Mouse (Mus musculus) heart, postnatal 25 days (tissue): ENCODE measurements around the gene Pip5k1c. TPM values are rescaled to one million over a fixed set of nuclear protein-coding genes. Genes with fewer than 3 reads are reported as not detected.

Source experiments
- DNase-seq: peaks from one replicate; pipeline ENCODE4 v3.0.0; 2022; ENCODE audit warnings: low spot score
- intact Hi-C: fragments of 180-260 bp; cut with DNase I; formaldehyde crosslinking; loops from one replicate; pipeline ENCODE4 v1.15.1; 2025
- total RNA-seq, 2 experiments: library from RNA; stranded (reverse); gene quantifications; 2 replicates each; pipeline ENCODE4 v1.2.3; 2021

Pip5k1c gene
- total RNA-seq, 2 experiments from 2014 or later = 30.0 to 33.7 TPM

DNA sequence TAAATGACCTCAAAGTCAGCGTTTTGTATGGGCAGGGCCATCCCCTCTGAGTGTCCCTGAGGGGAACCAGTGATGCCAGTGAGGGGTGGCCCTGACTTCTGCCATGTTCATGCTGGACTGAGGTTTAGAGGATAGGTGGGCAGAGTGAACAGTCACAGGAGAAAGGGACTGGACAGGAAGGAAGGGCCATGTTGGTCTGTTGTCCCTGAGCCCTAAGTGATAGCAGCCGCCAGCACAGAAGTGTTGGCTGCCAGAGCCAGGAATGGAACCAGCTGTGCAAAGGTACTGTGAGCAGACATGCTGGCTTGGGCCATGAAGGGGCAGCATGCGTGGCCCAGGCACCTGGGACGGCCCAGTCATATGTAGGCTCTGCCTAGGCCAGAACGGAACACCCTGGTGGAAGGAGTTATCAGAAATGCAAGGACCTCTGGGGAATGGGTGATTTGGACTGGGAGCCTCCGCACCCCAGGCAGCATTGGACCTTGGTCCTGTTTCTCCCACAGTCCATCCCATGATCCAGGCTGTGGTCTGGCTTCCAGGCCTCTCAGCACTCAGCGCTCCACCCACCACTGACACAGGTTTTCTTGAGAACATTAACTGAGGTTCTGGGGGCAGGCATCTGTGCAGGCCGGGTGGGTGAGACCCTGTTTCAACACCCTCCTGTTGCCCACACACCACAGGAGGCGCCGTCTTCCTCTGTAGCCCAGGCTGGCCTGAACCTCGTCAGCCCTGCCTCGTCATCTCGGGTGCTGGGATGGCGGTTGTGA is 7.0 kb downstream of the Pip5k1c start:
- no peak for DNase-seq
- intact Hi-C loops = no loop called here

DNA sequence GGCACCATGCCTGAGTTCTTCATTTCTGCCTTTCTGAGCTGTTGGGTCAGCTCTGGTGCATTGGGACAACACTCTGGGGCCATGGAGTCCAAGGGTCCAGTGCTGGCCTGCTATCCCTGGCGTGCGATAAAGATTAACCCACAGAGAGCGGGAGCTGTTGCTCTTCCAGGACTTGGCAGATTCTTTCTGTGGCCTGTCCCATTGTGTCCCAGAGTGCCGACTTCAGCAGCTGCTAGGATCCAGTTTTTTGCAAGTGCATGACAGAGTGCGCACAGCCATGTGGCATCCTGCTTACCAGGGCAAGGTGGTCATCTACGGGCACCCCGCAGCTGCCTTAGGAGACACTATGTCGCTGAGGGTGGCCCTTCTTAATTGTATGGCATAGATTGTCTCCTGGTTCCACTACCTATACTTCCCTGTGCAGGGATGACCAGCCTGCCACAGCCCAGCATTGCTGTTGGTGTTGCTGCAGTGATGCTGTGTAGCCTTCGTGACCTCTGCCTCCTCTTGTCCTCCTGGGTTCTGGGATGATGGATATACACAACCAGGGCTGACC is 7.7 kb downstream of the Pip5k1c start:
- DNase-seq = no peak
- intact Hi-C loops = no loop called here

- DNase-seq = no peak
- intact Hi-C loops = no loop called here
Measured at GRCm38 (mm10) chr10:81301321-81301720, 8.6 kb downstream of the Pip5k1c start.

DNA sequence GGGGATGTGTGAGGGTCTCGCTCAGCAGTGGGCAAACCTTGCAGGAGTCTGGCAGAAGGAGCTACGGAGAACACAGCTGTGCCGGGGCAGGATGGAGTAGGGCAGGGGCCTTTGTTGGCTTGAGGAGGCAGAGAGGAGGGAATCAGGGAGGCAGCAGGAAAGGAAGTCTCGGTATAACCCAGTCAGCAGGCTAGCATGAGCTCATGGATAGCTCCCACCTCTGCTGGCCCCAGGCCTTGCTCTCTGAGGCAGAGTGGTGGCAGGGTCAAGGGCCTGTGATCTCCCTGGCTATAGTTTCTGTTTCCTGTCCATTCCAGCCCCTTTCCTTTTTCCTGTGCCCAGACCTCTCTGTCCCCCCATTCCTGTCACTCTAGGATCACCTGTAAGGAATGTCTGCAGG is 9.5 kb downstream of the Pip5k1c start:
- DNase-seq = no peak

GRCm38 (mm10) chr10:81302781-81303218 is 10.0 kb downstream of the Pip5k1c start:
- DNase-seq = no peak
- intact Hi-C loops = no loop called here

More for the DNA sequence above, 9.5 kb downstream of the Pip5k1c start:
- intact Hi-C loops = no loop called here

DNA sequence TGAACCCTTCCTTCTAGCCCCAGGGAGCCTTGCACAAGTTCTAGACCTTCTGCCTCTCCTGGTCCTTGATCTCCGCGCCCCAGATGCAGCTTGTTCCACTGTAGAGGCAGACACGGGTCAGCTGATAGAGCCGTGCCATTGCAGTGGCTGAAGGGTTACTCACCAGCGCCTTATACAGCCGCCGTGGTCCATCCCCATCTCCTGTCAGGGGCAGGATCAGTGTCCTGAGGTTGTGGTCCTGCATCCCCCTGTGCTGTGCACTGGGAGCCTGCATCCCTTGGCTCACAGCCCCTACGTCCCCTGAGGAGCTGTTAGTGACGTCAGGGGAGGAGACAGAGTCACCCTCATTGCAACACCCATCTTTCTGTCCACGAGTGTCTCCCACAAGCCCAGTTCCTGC is 10.5 kb downstream of the Pip5k1c start:
- DNase-seq = no peak
- intact Hi-C loops = no loop called here

DNA sequence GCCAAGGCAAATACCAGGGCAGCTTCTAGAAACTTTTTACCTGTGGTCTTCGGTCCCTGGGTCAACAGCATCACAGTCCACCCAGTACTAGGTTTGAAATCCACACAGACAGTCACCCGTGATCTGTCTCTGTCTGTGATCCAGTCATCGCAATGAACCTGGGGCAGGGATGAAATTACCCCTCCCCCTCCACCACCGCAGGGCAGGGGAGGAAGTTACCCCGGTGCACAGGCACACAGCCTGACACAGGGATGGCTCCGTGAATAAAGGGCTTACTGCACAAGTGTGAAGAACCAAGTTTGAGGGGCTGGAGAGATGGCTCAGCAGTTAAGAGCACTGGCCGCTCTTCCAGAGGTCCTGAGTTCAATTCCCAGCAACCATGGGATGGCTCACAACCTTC is 11.0 kb downstream of the Pip5k1c start:
- no peak for DNase-seq
- intact Hi-C loops = no loop called here

DNA sequence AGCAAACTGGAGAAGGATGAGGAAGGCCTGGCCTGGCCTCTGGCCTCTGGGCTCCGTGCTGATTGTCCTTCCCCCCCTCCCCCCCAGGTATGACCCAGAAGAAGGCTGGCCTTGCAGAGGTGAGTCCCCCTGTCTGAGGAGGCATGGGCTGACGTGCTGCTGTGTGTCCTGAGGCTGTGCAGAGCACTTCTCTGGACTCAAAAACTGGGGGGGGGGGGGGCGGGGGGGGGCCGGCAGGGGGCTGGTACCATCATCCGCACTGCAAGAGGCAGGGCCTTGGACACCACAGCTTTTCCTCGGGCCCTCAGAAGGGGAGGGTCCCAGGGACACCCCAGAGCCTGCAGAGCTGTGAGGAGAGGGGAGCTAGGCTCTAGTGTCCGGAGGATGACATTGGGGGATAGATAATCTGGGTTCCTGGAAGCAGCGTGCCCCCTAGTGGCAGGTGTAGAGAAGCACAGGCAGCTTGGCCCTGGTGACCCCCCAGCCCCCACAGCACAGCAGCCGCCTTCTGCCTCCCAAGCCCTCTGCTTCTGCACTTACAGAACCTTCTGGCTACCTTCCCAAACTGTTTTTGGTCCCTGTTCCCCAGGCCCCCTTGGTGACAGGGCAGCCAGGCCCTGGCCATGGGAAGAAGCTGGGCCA is 12.0 kb downstream of the Pip5k1c start:
- intact Hi-C loops = loop anchor here (1.0 kb wide), 1 partner anchor 15 kb away; no protein-coding TSS in a partner anchor
- DNase-seq = no peak

DNA sequence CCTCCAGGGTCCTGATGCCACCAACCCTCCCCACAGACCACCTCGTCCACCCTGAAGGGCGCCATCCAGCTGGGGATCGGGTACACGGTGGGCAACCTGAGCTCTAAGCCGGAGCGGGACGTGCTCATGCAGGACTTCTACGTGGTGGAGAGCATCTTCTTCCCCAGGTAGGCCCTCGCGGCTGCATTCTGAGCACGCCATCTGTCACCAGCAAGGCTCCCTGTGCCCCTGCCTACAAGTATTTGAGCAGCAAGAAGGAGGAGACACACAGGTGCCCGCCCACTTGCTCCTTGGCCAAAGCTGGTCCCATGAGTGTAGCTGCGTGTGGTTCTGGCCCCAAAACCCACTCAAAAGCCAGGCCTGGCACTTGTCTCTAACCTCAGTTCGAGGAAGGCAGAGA is 12.9 kb downstream of the Pip5k1c start:
- no peak for DNase-seq
- intact Hi-C loops = loop anchor here (1.0 kb wide), 1 partner anchor 16 kb away; no protein-coding TSS in a partner anchor

GRCm38 (mm10) chr10:81306173-81306668 is 13.5 kb downstream of the Pip5k1c start:
- no peak for DNase-seq
- intact Hi-C loops = no loop called here

DNA sequence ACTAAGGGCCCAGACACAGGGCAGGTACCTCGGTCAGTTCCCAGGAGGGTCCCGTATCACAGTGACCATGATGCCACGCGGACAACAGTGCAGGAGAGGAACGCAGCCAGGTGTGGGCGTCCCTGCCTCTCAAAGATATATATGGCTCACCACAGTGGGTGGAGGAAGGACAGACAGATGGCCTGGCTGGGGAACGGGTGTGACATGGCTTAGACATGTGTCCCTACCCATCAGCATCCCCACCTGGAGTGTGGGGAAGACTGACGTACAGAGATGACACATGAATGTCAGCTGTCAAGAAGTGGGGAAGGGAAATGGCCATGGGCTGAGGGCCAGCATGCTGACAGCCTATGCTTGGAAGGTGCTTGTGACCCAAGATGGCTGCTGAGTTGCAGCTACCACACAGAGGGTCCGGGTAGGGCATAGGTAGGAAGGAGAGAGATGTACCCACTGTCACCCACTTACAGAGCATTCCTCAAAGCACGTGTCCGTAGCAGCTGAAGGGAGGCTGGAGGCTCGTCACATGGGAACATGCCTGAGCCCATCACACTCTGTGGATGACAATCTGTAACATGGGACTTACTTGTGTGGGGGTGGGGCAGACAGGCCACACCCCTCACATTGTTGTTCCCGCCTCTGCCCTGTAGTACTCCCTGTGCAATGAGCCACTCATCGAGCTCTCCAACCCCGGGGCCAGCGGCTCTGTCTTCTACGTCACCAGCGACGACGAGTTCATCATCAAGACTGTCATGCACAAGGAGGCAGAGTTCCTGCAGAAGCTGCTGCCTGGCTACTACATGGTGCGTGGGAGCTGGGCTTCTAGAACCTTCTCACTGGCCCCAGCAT is 14.3 kb downstream of the Pip5k1c start:
- intact Hi-C loops = no loop called here
- DNase-seq = no peak

DNA sequence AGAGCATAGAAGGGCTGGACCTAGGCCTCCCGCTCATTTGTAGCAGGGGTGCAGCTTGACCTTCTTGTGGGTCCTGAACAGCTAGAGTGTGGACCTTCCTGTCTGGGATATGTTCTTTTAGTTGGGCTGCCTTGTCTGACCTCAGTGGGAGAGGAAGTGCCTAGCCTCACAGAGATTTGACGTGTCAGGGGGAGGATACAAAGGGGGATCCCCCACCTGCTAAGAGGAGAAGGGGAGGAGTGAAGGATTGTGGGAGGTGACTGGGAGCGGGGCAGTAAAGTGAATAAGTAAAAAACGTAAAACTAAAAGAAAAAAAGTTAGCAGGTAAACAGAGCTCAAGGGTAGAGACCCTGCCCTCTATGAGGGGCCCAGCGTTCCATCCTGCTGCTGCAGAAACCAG is 16.8 kb downstream of the Pip5k1c start:
- DNase-seq = no peak
- intact Hi-C loops = no loop called here

DNA sequence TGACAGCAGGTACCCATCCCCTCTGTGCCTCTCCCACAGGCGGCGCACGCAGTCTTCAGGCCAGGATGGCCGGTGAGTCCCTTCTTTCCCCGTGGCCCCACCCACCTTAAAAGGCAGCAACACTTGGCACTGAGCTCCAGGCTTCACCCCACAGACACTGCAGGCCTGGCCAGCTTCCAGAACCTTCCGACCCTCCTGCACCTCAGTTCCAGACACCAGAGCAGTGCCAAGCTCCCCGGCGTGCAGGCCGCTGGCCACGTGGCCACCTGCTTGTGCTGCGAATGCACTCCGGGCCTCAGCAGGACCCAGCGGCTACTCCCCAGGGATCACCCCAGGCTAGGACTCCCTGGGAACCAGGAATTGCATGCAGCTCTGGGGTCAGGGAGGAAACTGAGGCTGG is 20.8 kb downstream of the Pip5k1c start:
- intact Hi-C loops = no loop called here
- DNase-seq = no peak

GRCm38 (mm10) chr10:81314201-81314600 is 21.4 kb downstream of the Pip5k1c start:
- intact Hi-C loops = no loop called here

DNA sequence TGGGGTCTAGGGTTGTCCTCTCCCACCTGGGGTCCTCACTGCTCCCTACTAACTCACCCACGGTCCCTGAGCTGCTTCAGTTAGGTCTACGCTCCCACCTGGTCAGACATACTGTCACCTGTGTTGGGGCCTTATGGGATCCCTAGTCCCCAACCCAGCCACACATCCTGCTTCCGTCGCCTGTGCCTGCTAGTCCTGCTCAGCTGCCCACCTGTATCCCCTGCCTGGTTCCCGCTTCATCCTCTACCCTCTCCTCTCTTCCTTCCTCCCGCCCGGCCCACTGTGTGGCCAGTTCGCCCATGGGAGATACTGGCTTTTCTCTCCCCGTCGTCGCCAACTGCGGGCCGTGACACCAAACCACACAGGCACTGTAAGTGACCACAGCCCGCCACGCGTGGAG is 22.8 kb downstream of the Pip5k1c start:
- intact Hi-C loops = no loop called here
- no peak for DNase-seq

More at GRCm38 (mm10) chr10:81314201-81314600, 21.4 kb downstream of the Pip5k1c start:
- no peak for DNase-seq

- intact Hi-C loops = no loop called here
- no peak for DNase-seq
Measured at GRCm38 (mm10) chr10:81316338-81317060, 23.7 kb downstream of the Pip5k1c start.

DNA sequence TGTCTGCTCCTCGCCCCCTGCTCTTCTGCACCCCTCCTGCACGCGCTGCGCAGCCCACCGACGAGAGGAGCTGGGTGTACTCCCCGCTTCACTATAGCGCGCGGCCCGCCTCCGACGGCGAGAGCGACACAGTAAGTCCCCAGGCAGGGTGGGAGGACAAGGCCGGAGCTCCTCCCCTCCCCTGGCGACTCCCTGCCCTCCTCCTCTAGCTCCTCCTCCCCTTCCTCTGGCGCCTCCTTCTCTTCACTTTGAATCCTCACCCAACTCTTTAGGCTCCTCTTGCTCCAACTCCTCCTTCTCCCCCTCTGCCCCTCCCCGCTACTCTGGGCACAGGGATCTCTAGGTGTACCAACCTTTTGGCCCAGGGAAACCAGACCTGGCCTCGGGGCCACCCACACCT is 24.5 kb downstream of the Pip5k1c start:
- no peak for DNase-seq
- intact Hi-C loops = no loop called here

- intact Hi-C loops = no loop called here
- no peak for DNase-seq
Measured at GRCm38 (mm10) chr10:81318589-81319329, 26.0 kb downstream of the Pip5k1c start.

- intact Hi-C loops = no loop called here
- no peak for DNase-seq
Measured at GRCm38 (mm10) chr10:81319330-81319699, 26.6 kb downstream of the Pip5k1c start.
